Mouse (Mus musculus): ENCODE measurements at regions not wholly inside any gene's neighbourhood (a gene's known extent, or its start where the extent isn't known, plus 50 kb on each side); places are given as distances from the start of the nearest gene placed in this dataset.
A peak's percentile ranks its signal among the peaks of the same experiment; 100 is the strongest.

DNA sequence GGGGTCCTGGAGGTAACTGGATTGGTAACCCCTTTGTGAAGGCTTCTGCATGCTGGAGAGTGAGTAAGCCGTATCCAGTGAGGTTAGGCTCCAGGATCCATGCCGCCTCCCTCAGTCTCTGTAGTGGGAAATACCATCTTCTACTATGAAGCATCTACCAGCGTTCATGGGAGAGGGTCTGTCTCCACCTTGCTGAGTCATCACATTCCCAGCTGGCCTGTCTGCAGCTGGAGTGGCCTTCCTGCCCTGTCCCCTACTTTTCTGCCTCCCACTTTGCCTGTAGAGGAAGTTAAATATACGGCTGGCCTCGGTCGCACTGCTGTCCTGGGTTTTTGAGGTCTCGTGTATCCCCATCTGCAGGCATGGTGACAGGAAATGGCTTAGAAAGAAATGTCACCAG, 78.0 kb upstream of the Sec14l1 start:
- DNase-seq (ENCODE audit: low spot score in 2 of 2), result no peak

DNA sequence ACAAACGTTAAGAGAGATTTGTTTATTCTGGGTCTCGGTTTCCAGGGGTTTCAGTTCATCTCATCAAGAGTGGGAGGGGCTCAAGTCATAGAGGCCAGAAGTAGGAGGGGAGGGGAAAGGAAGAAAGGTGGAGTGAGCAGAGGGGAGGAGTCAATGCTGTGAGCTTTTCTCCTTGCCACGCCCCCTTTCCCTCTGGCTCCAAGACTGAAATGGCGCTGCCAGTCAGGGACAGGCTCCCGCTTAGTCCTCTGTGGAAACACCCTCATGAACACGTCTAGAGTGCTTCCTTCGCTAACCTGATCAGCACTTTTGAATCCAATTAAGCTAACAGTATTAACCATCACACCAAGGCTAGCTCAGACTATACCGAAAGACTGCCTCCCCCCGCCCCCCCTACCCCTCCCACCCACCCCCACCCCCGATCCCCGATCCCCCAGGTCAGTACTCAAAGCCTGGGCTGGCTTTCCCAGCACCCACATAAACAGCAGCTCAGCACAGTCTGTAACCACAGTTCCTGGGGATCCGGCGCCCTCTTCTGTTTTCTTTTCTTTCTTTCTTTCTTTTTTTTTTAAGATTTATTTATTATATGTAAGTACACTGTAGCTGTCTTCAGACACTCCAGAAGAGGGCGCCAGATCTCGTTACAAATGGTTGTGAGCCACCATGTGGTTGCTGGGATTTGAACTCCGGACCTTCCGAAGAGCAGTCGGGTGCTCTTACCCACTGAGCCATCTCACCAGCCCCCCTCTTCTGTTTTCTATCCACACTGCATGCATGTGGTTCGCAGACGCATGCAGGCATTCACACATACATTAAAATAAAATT, 76.5 kb upstream of the Sec14l1 start:
- DNase-seq (ENCODE audit: low spot score in 2 of 2), result no peak

DNA sequence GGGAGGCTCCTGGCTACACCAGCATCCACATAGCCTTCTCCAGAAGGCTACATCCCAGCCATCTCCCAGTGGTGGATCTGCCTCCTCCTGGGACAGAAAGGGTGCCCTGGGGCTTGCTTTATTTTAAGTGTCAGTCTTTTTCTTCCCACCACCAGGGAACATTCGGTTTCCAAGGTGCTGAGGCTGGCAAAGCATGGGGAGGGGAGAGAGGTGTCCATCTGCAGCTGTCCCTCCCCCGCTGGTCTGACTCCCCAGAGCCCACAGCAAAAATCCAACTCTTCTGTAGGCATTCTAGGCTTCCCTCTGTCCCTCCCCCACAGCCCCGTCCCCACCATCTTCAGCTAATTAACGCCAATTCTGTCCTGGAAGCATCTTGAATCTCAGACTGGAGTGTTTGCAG, 74.1 kb upstream of the Sec14l1 start:
- DNase-seq (ENCODE audit: low spot score in 2 of 2), result no peak

DNA sequence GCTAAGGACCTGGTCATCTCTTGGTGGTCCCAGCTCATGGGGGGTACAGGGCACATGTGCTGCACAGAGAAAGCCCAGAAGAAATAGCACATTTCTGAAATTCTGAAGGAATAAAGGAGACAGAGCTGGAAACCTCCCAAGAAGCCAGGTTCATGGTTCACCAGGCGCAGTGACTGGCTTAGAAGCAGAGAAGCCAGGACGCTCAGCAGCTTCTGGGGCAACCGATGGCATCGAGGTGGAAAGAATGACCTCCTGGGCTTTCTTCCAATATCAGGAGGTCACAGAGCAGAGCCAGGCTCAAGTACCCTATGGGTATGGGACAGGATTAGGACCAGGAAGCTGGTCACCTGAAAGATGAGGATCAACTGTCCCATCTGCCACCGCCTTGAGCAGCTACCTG, 72.6 kb upstream of the Sec14l1 start:
- DNase-seq (ENCODE audit: low spot score in 2 of 2), result no peak

DNA sequence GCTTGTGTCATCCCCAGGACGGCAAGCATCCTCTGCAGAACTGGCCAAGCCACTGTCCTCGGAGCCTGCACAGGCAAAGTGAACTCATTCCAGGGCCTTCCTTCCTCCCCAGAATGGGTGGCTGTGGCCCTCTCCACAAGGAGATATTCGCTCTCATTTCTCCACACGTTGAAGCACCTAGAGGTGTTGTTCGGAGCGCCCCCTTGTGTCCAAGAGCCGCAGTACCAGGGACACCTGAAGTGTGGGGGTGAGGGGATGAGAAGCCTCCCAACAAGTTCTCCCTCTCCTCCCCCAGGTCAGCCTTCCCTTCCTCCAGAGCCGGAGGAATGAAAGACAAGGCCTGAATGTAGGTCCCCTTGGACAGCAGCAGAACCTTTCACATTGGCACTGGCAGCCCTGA, 71.4 kb upstream of the Sec14l1 start:
- DNase-seq (ENCODE audit: low spot score in 2 of 2), result peak; percentile 82 to 91

DNA sequence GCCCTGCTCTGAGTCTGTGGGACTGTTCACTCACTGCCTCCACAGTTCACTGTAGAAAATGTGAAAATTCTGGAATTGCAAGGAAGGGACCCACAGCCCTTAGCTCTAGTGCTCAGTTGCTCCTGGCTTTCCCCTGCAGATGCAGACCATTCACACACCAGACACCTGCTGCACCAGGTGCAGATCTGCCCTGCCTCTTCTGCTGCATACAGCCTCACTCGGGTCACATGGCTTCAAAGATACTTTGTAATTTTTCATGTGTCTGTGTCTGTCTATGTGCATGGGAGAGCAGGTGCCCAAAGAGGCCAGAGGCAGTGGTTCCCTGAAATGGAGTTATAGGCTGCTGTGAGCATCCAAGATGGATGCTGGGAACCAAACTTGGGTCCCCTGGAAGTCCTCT, 70.2 kb upstream of the Sec14l1 start:
- DNase-seq (ENCODE audit: low spot score in 2 of 2), result no peak

DNA sequence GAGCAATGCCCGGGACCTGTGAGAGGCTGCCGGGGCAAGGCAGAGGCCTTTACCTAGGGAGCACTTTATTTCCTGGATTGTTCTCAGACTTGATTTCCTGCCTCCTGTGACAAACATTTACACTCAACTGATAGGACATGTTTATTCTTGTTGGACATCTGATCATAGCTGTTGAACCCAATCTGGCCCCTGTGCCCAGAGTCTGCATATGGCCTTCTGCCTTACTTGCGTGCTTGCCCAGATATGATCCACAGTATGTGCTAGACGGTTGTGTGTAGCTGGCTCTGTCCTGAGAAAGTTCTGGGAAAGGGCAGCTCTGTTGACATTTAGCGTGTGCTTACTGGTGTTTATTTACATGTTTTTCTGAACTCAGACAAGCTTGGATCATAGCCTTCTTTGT, 68.3 kb upstream of the Sec14l1 start:
- no peak for DNase-seq (ENCODE audit: low spot score in 2 of 2)

DNA sequence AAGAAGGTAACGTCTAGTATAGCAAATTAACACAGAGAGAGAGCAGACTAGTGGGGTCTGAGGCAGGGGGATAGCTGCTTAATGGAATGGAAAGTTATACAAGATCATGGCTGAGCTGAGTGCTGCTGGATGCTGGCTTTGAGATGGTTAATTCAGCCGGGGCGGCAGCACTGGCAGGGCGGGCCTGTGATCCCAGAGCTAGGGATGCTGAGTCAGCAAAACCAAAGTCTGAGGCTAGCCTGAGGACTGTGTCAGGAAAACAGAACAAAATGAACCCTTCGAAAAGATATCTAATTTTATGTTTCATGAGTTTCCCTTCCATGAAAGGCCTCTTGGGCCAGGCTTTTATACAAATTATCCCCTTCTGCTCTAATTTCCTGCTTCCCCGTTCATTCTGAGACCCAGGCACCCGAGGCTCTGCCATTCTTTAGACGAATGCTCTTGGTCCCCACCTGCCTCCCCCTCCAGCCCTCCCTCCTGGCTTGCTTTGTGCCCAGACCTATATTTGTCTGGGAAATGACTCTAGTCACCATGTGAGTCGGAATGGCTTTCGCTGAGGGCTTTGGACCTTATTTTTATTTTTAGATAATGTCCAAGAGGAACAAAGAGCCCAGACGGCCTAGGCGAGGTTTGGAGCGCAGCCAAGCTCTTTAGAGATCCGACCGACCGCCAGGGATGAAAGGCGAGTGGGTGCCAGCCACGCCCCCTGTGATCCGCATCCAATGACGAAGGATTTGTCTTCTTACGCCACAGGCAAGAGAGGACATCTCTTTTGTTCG, 67.6 kb upstream of the Sec14l1 start:
- DNase-seq (ENCODE audit: low spot score in 2 of 2), result no peak

DNA sequence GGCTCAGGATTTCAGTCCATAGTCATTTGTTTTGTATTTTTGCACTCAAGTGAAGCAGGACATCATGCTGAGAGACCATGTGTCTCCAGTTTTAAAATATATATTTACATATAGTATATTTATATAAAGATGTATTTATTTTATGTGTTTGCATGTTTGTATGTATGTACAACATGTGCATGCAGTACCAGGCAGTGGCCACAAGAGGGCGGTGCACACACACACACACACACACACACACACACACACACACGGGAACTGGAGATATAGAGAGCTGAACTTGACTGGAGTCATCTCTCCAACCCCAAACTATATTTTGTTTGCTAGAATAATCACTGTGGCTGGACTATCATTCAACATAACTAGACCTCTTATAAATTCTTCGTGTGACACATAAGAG, 66.1 kb upstream of the Sec14l1 start:
- DNase-seq (ENCODE audit: low spot score in 2 of 2), result no peak

DNA sequence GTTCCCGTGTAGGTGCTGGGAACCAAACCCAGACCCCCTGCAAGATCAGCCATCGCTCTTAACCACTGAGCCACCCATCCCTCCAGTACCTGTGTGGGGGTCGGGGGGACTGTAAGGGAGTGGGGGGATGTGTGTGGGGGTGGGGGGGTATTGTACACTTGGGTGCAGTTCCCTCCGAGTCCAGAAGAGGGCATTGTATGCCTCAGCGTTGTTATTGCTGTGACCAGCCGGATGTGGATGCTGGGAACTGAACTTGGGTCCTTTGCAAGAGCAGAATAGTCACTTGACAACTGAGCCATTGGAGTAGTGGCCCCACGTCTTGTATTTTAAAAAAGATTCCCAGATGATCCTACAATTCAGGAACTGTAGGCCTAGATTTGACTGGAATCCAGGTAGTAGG, 64.2 kb upstream of the Sec14l1 start:
- no peak for DNase-seq (ENCODE audit: low spot score in 2 of 2)

DNA sequence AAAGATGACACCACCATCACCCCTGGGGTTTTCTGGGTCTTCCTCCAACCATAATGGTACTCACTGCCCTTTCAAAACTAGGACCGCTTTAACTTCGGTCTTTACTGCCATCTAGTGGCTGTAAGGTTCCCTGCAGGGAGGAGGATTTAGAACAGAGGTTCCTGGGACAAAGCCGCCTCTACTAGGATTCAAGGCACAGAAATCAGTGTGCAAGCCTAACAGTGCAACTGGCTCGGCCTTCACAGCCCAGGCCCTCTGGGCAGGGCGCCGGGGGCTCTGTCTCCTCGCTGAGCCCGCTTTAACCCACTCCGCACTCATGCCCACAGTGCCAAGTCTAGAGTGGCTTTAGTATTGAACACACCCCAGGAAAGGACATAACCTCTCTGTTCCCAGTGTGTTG, 58.0 kb upstream of the Sec14l1 start:
- peak; percentile 84 to 88 for DNase-seq (ENCODE audit: low spot score in 2 of 2)

DNA sequence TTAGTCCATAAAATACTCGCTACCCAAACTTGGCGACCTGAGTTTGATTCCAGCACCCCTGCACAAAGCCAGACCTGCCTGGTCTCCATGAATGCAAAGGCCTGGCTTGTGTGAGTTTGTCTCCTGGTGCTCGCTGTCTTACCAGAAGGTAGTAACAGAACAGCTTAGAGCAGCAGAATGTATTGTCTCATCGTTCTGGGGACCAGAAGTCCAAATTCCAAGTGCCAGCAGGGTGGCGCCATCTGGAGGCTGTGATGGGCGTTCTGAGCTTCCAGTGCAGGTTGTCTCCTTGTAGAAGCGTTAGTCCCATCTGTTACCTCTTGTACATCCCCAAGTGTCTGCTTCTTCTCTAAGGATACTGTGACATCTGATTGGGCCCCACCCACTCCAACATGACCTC, 57.5 kb upstream of the Sec14l1 start:
- peak; percentile 33 to 53 for DNase-seq (ENCODE audit: low spot score in 2 of 2)

DNA sequence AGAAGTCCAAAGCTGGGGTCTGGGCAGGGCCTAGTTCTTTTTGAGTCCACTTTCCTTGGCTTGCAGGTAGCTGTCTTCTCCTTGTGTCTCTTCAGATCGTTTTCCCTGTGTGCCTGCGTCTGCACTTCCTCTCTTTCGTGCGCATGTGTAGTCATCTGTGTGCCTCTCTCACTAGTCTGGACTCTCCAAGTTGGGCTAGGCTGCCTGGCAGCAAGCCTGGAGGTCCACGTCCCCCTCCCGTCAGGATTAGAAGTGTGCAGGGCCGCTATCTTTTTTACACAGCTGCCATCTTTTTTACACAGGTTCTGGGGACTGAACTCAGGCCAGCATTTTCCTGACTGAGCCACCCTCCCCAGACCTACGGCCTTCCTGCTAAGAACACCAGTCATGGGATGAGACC, 55.8 kb upstream of the Sec14l1 start:
- no peak for DNase-seq (ENCODE audit: low spot score in 2 of 2)

DNA sequence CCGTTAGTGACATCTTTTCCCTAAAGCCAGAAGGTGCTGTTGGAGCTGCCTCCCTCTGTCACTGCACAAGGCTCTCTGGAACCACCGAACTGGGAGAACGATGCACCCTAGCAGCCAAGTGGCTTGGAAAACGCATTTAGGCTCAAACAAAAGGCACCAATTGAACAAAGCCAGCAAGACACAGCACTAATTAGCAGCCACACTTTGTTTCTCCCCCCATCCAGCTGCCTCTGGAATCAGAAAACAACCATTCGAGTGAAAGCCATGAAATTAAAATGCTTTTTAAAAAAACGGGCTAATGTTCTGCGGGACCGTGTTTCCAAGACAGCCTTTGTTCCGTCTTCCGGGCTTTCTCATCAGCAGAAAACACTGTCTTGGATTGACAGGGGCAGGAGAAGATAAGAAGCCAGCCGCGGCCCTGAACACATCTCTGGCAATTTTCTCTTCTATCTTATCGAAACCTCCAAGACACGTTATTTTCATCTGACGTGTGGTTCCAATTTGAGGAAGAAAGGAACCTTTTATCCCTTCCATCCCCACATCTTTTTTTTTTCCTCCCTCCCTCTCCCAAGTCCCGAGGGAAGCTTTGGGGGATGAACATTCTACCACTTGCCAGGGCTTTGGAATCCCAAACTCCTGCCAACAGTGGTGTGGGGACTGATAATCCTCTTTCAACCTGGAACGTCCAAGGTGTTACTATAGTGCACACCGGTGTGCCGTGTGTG, 54.8 kb upstream of the Sec14l1 start:
- peak; percentile 36 to 50 for DNase-seq (ENCODE audit: low spot score in 2 of 2)

DNA sequence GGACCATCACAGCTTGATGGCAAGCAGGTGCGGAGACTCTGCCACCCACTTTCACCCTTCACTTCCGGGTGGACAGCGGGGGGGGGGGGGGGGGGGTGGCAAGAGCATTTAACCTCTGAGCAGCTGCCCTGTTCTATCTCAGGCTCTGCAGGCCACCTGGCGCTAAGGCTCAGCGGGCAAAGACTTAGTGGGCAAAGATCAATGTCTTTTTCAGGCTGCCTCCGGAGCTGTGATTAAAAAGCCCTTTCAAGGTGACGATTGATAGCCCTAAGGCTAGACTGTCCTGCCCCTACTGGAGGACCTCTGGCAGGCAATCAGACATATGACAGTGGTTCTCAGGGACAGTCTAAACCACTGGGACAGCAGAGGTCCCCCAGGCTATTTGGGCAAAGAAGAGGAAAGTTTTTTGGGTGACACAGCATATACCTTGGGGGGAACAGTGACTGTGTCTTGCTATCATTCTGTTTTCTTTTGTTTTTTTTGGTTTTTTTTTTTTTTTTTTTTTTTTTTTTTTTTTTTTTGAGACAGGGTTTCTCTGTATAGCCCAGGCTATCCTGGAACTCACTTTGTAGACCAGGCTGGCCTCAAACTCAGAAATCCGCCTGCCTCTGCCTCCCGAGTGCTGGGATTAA, 54.1 kb upstream of the Sec14l1 start:
- DNase-seq (ENCODE audit: low spot score in 2 of 2), result no peak

DNA sequence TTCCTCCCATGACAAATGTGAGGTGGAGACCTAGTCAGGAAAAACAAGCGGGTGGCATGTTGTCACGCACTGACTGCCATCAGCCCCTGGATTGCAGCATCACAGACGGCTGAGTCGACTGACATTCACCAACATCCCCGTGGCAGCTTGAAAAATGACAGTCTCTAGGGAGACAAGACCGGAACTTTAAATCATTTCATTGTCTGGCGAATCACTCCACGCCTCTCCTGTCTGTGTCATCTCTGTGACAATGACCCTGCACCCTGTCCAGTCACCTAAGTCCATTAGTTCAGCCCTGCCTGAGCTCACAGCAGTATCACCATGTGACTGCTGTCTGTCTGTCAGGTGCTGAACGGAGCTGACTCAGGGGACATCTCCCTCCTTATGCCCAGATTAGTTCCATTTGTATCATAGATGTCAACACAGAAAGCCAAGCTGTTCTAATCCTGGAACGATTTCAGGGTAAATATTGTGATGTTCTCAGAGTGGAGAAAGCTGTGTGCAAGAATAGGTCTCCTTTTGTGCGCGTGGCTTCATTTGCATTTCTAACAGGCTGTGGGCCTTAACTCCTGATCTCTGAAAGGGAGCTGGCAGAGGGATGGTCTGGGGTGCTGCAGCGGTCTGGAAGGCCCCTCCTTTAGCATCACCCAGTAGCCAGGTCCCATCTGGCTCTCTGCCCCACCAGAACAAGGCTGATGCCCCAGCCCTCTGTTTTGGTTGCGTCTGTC, 52.0 kb upstream of the Sec14l1 start:
- DNase-seq (ENCODE audit: low spot score in 2 of 2), result peak; percentile 37 to 47

Measured in right cerebral cortex, adult 2 months (tissue).